Mouse (Mus musculus) intestine, postnatal 0 days (tissue): Measurements from ENCODE around the gene Cdc6. TPM values are rescaled to one million over a fixed set of nuclear protein-coding genes. Genes with fewer than 3 reads are reported as not detected.

Source experiments
- ATAC-seq: fragments of 200-750 bp; cut with Nextera tagmentation; 2 replicates; pipeline ENCODE4 v1.8.0; 2017; ENCODE audit warnings: mild to moderate bottlenecking, moderate TSS enrichment, moderate library complexity
- H3K27ac ChIP-seq: fragments of 300-500 bp; sonication (generic); 2 replicates; pipeline ENCODE4 v1.5.1; 2014; ENCODE audit warnings: mild to moderate bottlenecking, low read depth, low read length, moderate library complexity
- H3K27me3 ChIP-seq: fragments of 300-500 bp; sonication (generic); replicated peaks from 2 replicates; pipeline ENCODE4 v1.6.1; 2014; ENCODE audit warnings: low read length, mixed read lengths; ENCODE audit not compliant: control insufficient read depth, insufficient read depth
- H3K36me3 ChIP-seq: fragments of 300-500 bp; sonication (generic); 2 replicates; pipeline ENCODE4 v1.6.1; 2014; ENCODE audit warnings: mild to moderate bottlenecking, moderate library complexity; ENCODE audit not compliant: control insufficient read depth, insufficient read depth
- H3K4me1 ChIP-seq: fragments of 300-500 bp; sonication (generic); replicated peaks from 2 replicates; pipeline ENCODE4 v1.6.1; 2014; ENCODE audit warnings: antibody characterized with exemption, low read length, mixed read lengths; ENCODE audit not compliant: control insufficient read depth, insufficient read depth
- H3K4me2 ChIP-seq: fragments of 300-500 bp; sonication (generic); replicated peaks from 2 replicates; pipeline ENCODE4 v1.6.1; 2014; ENCODE audit warnings: low read depth, mild to moderate bottlenecking, moderate library complexity
- H3K4me3 ChIP-seq: fragments of 300-500 bp; sonication (generic); 2 replicates; pipeline ENCODE4 v1.5.1; 2014; ENCODE audit warnings: low read depth, low read length
- H3K9ac ChIP-seq: fragments of 300-500 bp; sonication (generic); 2 replicates; pipeline ENCODE4 v1.6.1; 2014; ENCODE audit warnings: mild to moderate bottlenecking, low read depth, low read length
- H3K9me3 ChIP-seq: fragments of 300-500 bp; sonication (generic); 2 replicates; pipeline ENCODE4 v1.6.1; 2016; ENCODE audit warnings: mixed run types; ENCODE audit not compliant: control insufficient read depth
- CTCF ChIP-seq: sonication (generic); IDR thresholded peaks from 2 replicates; pipeline ENCODE4 v1.5.1; 2016; ENCODE audit warnings: low read depth, mild to moderate bottlenecking, control low read depth, antibody characterized with exemption, moderate library complexity
- WGBS: fragments of 180-500 bp; shearing (Covaris S2); extraction: QIAGEN DNeasy Blood & Tissue Kit; methylation state at CpG from one replicate; pipeline ENCODE4 v1.1.7; 2014; 5-methylcytosine and 5-hydroxymethylcytosine counted together
- polyA plus RNA-seq: library from polyadenylated mRNA; unstranded; fragments of >200 nt; fragmentation: Nextera tagmentation; extraction: Ambion mirVana; gene quantifications from 2 replicates; pipeline ENCODE4 v1.2.1, GENCODE M21; 2015

Cdc6 gene
- polyA plus RNA-seq, 1 experiment from 2014 or later = 4.5 TPM

DNA sequence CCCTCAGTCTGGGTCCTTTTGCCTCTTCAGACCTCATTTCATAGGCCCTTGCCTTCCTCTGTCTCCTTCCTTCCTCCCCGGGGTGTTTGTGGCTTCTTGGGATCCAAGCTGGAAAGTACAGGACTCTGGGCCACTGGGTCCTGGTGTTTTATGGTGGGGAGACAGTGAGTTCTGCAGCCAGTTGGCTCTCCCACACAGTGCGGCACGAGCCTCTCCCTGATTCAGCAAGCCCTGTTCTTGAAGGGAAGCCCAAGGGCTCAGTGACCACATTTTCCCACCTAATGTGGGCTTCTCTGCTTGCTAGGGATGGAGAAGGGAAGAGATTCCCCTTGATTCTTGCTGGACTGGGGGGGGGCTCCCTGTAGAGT lies 34.9 kb downstream of the Cdc6 start:
- WGBS = 55% methylated on average over 3 of the region's 3 CpGs

DNA sequence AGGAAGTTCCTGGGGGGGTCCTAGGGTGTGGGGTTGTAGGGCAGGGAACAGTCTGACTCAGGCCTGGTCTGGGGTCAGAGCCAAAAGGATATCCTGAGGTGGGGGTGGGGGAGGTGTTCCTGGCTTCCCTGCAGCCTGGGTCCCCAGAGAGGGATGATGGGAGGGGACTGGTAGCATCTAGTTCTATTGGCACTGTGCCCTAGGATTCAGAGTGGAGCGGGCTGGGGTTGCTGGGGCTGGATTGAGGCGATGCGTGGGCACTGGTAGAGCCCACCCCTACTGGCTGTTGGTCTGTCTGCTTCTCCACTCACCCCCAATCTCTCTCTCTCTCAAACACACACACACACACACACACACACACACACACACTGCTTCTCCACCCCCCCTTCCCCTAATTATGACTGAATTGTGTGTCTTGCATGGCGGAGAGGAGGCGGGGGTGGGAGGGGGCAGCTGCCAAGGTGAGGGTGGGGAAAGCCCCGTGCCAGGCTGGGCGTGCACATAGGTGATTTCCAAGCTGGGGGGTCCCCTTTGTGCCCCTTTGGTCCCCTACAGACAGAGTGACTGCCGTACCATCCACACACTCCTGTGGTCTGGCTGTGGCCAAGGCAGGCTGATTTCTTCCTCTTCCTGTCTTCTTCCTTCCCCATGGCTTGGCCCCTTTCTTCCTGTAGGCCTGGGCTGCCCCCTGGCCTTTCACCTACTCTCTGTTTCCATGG lies 35.5 kb downstream of the Cdc6 start:
- no peak overlapping the region; the same call in 1 of the 2 replicates for H3K9ac ChIP-seq
- no peaks in the 10 kb centered on the region for H3K36me3 ChIP-seq
- H3K27me3 ChIP-seq = no peaks in the 10 kb centered on the region
- no peak for TF ChIP-seq CTCF
- no peak overlapping the region for H3K4me3 ChIP-seq
- peaks cover 40% of the 10 kb centered on the region for H3K4me1 ChIP-seq
- WGBS = 63% methylated on average over 8 of the region's 8 CpGs
- no peaks in the 10 kb centered on the region for H3K9me3 ChIP-seq
- H3K4me2 ChIP-seq = peak overlapping the region; percentile 96
- ATAC-seq = no peak
- H3K27ac ChIP-seq = peak overlapping the region; percentile 89

More for the DNA sequence above, 34.9 kb downstream of the Cdc6 start:
- no peak for TF ChIP-seq CTCF
- Histone ChIP-seq H3K4me1 (peaks cover 36% of the 10 kb centered on the region), H3K27me3 (no peaks in the 10 kb centered on the region), H3K36me3 (no peaks in the 10 kb centered on the region), H3K4me2 (peak overlapping the region; percentile 96), H3K9me3 (no peaks in the 10 kb centered on the region), H3K9ac (peak overlapping the region; percentile 41; the same call in 1 of the 2 replicates), H3K27ac (peak overlapping the region; percentile 89), H3K4me3 (peak overlapping the region; percentile 30; the same call in 1 of the 2 replicates)
- no peak for ATAC-seq

DNA sequence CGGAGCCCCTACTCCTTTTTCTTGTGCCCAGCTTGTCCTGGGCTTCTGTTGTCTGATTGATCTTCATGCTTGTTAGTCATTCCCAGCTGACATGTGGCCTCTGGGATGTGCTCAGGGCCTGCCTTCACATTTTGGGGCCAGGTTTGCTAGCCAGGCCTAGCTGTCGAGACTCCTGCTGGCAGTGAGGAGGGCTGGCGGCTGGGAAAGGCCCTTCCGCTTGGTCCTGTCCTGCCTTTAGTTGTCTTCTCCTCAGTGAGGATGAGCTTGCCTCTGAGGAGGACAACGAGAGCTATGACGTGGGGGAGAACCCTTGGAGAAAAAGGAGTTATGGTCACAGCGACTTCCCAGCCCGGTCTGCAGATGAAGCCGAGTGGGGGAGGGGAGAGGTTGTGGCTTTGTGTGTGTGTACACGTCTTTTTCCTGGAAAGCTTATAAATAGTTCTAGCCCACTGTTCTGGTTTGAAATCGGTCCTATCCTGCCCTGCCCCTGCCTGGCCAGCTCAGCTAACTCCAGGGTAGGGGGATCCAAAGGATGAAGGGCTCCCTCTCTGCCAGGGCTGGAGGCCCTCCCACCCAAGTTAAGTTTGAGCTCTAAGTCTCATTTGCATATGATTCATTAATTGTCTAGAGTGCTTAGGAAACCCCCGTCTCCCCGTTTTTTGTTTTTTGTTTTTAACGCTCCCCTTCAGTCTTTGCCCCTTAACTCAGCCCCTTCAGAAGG lies 36.3 kb downstream of the Cdc6 start:
- peak overlapping the region; percentile 96 for H3K4me2 ChIP-seq
- ATAC-seq = no peak
- no peaks in the 10 kb centered on the region for H3K36me3 ChIP-seq
- no peak overlapping the region for H3K9ac ChIP-seq
- peak; percentile 11; the same call in 1 of the 2 replicates for TF ChIP-seq CTCF
- H3K9me3 ChIP-seq = no peaks in the 10 kb centered on the region
- H3K27me3 ChIP-seq = no peaks in the 10 kb centered on the region
- no peak overlapping the region for H3K4me3 ChIP-seq
- H3K27ac ChIP-seq = peak overlapping the region; percentile 52
- peaks cover 41% of the 10 kb centered on the region for H3K4me1 ChIP-seq
- 50% methylated on average over 14 of the region's 14 CpGs for WGBS

DNA sequence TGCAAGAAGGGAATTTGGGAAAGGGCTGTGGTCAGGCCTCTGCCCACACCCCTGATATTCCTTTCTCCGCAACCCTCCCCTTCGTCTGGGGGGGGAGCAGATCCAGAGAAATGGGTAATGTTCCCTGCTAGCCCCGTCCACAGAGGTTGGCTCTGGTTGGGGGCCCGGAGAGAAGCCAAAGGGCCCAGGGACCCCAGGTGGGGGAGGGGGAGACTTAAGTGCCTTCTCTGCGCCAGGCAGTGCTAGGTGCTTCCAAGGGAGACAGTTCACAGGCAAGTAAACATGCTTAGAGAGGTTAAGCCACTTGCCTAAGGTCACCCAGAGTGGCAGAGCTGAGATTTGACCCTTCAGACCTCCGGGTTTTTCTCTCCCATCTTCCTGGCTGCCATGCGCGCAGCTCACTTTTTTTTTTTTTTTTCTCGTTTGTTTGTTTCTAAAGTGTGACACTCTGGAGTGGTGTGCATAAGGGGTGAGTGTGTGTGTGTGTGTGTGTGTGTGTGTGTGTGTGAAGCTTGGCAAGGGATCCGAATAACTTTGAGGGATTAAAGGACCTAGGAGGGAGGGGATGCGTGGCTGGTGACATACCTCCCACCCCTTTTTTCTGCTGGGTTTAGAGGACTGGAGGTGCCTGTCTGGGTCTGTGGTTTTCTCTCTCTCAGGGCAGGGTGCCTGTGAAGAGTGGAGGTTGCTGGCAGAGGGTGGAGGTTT lies 37.5 kb downstream of the Cdc6 start:
- 41% methylated on average over 11 of the region's 11 CpGs for WGBS
- H3K4me3 ChIP-seq = no peak overlapping the region
- peaks cover 2% of the 10 kb centered on the region; the same call in 1 of the 2 replicates for H3K36me3 ChIP-seq
- TF ChIP-seq CTCF = no peak
- no peaks in the 10 kb centered on the region for H3K27me3 ChIP-seq
- H3K4me2 ChIP-seq = no peak overlapping the region; the same call in 1 of the 2 replicates
- no peak for ATAC-seq
- peak overlapping the region; percentile 52 for H3K27ac ChIP-seq
- H3K4me1 ChIP-seq = peaks cover 31% of the 10 kb centered on the region
- no peaks in the 10 kb centered on the region for H3K9me3 ChIP-seq
- no peak overlapping the region for H3K9ac ChIP-seq

DNA sequence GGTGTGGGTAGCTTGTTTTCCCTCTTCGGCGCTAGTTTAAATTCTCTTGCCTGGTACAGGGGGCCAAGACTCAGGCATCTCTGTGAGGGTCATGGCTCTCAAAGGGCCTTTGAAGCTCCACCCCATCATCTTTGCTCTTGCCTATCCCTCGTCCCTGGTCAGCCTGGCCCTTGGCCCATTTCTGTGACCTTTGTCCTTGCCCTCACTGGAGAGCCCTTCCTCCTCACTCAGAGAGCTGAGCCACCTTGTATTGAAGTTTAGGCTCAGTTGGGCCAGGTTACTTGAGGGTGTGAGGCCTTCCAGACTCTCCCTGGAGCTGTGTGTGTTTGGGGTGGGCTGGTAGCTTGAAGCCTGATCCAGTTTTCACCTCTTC lies 38.0 kb downstream of the Cdc6 start:
- no peaks in the 10 kb centered on the region for H3K27me3 ChIP-seq
- peak overlapping the region; percentile 41; the same call in 1 of the 2 replicates for H3K27ac ChIP-seq
- ATAC-seq = no peak
- H3K4me3 ChIP-seq = no peak overlapping the region
- TF ChIP-seq CTCF = no peak
- H3K4me2 ChIP-seq = no peak overlapping the region
- no peaks in the 10 kb centered on the region for H3K9me3 ChIP-seq
- H3K4me1 ChIP-seq = peaks cover 30% of the 10 kb centered on the region
- no peak overlapping the region for H3K9ac ChIP-seq
- peaks cover 3% of the 10 kb centered on the region; the same call in 1 of the 2 replicates for H3K36me3 ChIP-seq
- WGBS = 56% methylated on average over 3 of the region's 3 CpGs

DNA sequence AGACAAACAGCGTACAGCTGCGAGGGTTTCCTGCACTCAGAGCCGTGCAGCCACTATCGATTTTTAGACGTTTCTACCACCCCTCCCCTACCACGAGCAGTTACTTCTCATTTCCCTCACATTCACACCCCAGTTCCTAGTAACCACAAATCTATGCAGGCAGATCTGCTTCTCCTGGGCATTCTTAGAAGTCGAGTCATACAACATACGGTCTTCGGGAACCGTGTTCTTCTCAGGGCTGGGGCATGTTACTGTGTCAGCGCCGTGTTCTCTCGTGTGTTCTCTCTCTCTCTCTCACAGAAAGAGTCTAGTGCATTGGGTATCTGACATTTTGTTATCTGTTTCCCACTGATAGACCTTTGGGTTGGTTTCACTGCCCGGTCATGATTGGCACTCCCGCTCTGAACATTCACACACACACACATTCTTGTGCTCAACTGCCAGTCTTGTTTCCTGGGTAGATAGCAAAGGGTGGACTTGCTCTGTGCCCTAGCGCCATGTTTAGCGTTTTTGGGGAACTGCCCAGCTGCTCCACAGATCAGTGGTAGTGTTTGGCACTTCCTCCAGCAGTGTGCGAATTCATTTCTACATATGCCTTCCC lies 40.5 kb downstream of the Cdc6 start:
- no peak for TF ChIP-seq CTCF
- H3K27me3 ChIP-seq = no peaks in the 10 kb centered on the region
- no peak overlapping the region for H3K27ac ChIP-seq
- H3K4me2 ChIP-seq = 0 out of 2 replicates have a peak overlapping the region, but pooled peaks have one; percentile 6
- H3K4me1 ChIP-seq = peaks cover 20% of the 10 kb centered on the region; the same call in 1 of the 2 replicates
- ATAC-seq = no peak
- H3K9me3 ChIP-seq = no peaks in the 10 kb centered on the region
- H3K9ac ChIP-seq = no peak overlapping the region
- H3K4me3 ChIP-seq = no peak overlapping the region
- 42% methylated on average over 18 of the region's 18 CpGs for WGBS
- peaks cover 7% of the 10 kb centered on the region; the same call in 1 of the 2 replicates for H3K36me3 ChIP-seq
